ENCODE assay signal across 23 mouse cellular contexts in the genomic region with DNA sequence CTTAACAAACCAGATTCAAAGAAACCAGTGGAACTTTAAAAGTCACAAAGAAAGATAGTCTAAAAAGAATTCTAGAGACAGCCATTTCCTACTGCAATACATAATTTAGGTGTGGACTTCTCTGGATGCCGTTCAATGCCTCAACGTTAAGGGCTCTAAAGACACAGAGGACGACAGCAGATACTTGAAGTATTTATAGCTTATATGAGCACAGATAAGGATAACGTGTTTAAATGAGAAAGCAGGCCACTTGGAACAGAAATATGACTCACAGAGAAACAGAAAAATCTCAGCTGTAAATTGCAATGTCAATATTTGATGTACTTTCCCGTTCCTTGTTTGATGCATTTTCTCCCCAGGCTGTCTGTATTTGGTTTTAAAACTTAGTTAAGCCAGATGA.
DNase-seq lines count a peak whose midpoint lies in the region; ATAC-seq and TF ChIP-seq lines count a peak whose summit lies in the region.
"Had no signal": no experiment of that assay in that cellular context is flagged by ENCODE, and none has a peak within 500 bp of the region (broad histone marks: within the 10 kb centered on the region; RNA-seq: fewer than 3 reads in every experiment).

No protein-coding gene starts in this region.

- 0 out of 2 replicates have a peak, but pooled peaks have one; percentile 67 for ATAC-seq in intestine, embryonic 15.5 days
- ATAC-seq in intestine, postnatal 0 days: no peak
- no peak for ATAC-seq in heart, postnatal 0 days (ENCODE audit: insufficient read depth, low read depth)
- ATAC-seq: forebrain, postnatal 0 days; hindbrain, embryonic 16.5 days; Patski had no signal

- WGBS in heart, adult 2 months: 26% methylated on average over 5 of the region's 5 CpGs
- 30% methylated on average over 5 of the region's 5 CpGs for WGBS in intestine, embryonic 15.5 days
- WGBS in intestine, postnatal 0 days: 17% methylated on average over 5 of the region's 5 CpGs
- WGBS in heart, postnatal 0 days: 15% methylated on average over 5 of the region's 5 CpGs

- peaks cover 1% of the 10 kb centered on the region for H3K36me3 ChIP-seq in heart, adult 2 months (ENCODE audit: control insufficient read depth, insufficient read depth, low read length)
- no peaks in the 10 kb centered on the region for H3K36me3 ChIP-seq in intestine, embryonic 15.5 days
- H3K36me3 ChIP-seq in intestine, postnatal 0 days (ENCODE audit: control insufficient read depth, insufficient read depth): peaks cover 4% of the 10 kb centered on the region; the same call in 1 of the 2 replicates
- no peaks in the 10 kb centered on the region for H3K36me3 ChIP-seq in heart, postnatal 0 days (replicated peaks; ENCODE audit: control insufficient read depth, insufficient read depth, low read length)
- H3K36me3 ChIP-seq: forebrain, embryonic 10.5 days; hindbrain, embryonic 10.5 days; kidney, embryonic 15.5 days; midbrain, embryonic 12.5 days; neural tube, embryonic 15.5 days had no signal

- no peaks in the 10 kb centered on the region for H3K9me3 ChIP-seq in intestine, embryonic 15.5 days
- H3K9me3 ChIP-seq in intestine, postnatal 0 days (ENCODE audit: control insufficient read depth): no peaks in the 10 kb centered on the region
- H3K9me3 ChIP-seq in heart, postnatal 0 days (replicated peaks; ENCODE audit: control insufficient read depth, low read length): no peaks in the 10 kb centered on the region
- H3K9me3 ChIP-seq: forebrain, embryonic 10.5 days; hindbrain, embryonic 10.5 days; kidney, embryonic 15.5 days; midbrain, embryonic 12.5 days; neural tube, embryonic 15.5 days had no signal

- no peaks in the 10 kb centered on the region for H3K4me1 ChIP-seq in heart, adult 2 months (ENCODE audit: control insufficient read depth, insufficient read depth, low read length)
- H3K4me1 ChIP-seq in intestine, embryonic 15.5 days (replicated peaks): 0 out of 2 replicates have a peak, but pooled peaks cover 3% of the 10 kb centered on the region
- 0 out of 2 replicates have a peak, but pooled peaks cover 3% of the 10 kb centered on the region for H3K4me1 ChIP-seq in intestine, postnatal 0 days (replicated peaks; ENCODE audit: control insufficient read depth, insufficient read depth, low read length)
- peaks cover 24% of the 10 kb centered on the region for H3K4me1 ChIP-seq in heart, postnatal 0 days (ENCODE audit: control insufficient read depth, insufficient read depth)
- H3K4me1 ChIP-seq: forebrain, embryonic 10.5 days; hindbrain, embryonic 10.5 days; kidney, embryonic 15.5 days; midbrain, embryonic 12.5 days had no signal

- H3K79me2 ChIP-seq in heart, adult 2 months (replicated peaks; ENCODE audit: control insufficient read depth, insufficient read depth, low read length): no peaks in the 10 kb centered on the region

- no peak overlapping the region for H3K4me3 ChIP-seq in heart, adult 2 months
- no peak overlapping the region for H3K4me3 ChIP-seq in intestine, embryonic 15.5 days (replicated peaks)
- no peak overlapping the region for H3K4me3 ChIP-seq in intestine, postnatal 0 days (ENCODE audit: low read depth, low read length)
- no peak overlapping the region for H3K4me3 ChIP-seq in heart, postnatal 0 days (ENCODE audit: low read depth, low read length)
- H3K4me3 ChIP-seq: forebrain, embryonic 10.5 days; hindbrain, embryonic 10.5 days; kidney, embryonic 15.5 days; midbrain, embryonic 12.5 days; neural tube, embryonic 15.5 days had no signal

- no peaks in the 10 kb centered on the region for H3K27me3 ChIP-seq in heart, adult 2 months (ENCODE audit: control insufficient read depth, insufficient read depth, low read length)
- no peaks in the 10 kb centered on the region for H3K27me3 ChIP-seq in intestine, embryonic 15.5 days (replicated peaks)
- no peaks in the 10 kb centered on the region for H3K27me3 ChIP-seq in intestine, postnatal 0 days (replicated peaks; ENCODE audit: control insufficient read depth, insufficient read depth, low read length)
- H3K27me3 ChIP-seq in heart, postnatal 0 days (ENCODE audit: control insufficient read depth, insufficient read depth, low read length): no peaks in the 10 kb centered on the region
- H3K27me3 ChIP-seq: kidney, embryonic 15.5 days; midbrain, embryonic 12.5 days; neural tube, embryonic 15.5 days had no signal

- TF ChIP-seq EP300 in heart, adult 2 months (IDR thresholded peaks at IDR 0.05; ENCODE audit: insufficient read depth, low read depth, low read length): no peak
- no peak for TF ChIP-seq EP300 in heart, postnatal 0 days (IDR thresholded peaks at IDR 0.05; ENCODE audit: low read depth)

- H3K9ac ChIP-seq in heart, adult 2 months (ENCODE audit: low read depth, low read length): no peak overlapping the region
- H3K9ac ChIP-seq in intestine, embryonic 15.5 days: no peak overlapping the region
- no peak overlapping the region for H3K9ac ChIP-seq in intestine, postnatal 0 days (ENCODE audit: low read depth, low read length)
- no peak overlapping the region for H3K9ac ChIP-seq in heart, postnatal 0 days (replicated peaks; ENCODE audit: low read depth, low read length)
- H3K9ac ChIP-seq: forebrain, postnatal 0 days; kidney, embryonic 15.5 days; midbrain, embryonic 12.5 days; neural tube, embryonic 15.5 days had no signal

- TF ChIP-seq POLR2A in heart, adult 2 months (IDR thresholded peaks at IDR 0.05; ENCODE audit: insufficient read depth, low read depth, low read length): no peak

- DNase-seq in heart, adult 2 months: no peak
- DNase-seq in heart, postnatal 4 days: no peak
- peak; percentile 73 for DNase-seq in 3T3-L1 (ENCODE audit: low read depth, low spot score)
- DNase-seq in heart, postnatal 0 days (ENCODE audit: low spot score): peak; percentile 25
- no peak for DNase-seq in embryo, embryonic 10.5 days (ENCODE audit: low spot score)
- DNase-seq: cerebellum, adult 11 months; cerebellum, adult 9-11 months; forebrain, postnatal 0 days; gastrocnemius, postnatal 36 days; kidney, adult 11 months; kidney, postnatal 36 days; layer of hippocampus, postnatal 36 days; thymus, adult 2 months; thymus, postnatal 4 days had no signal

- TF ChIP-seq CTCF in heart, adult 2 months (IDR thresholded peaks at IDR 0.05): no peak
- TF ChIP-seq CTCF in intestine, postnatal 0 days (IDR thresholded peaks at IDR 0.05; ENCODE audit: low read depth): no peak
- no peak for TF ChIP-seq CTCF in heart, postnatal 0 days (IDR thresholded peaks at IDR 0.05; ENCODE audit: low read depth)

- intact Hi-C loops in heart, adult 2 months (cut with DNase I): no loop called here

- no peak overlapping the region for H3K4me2 ChIP-seq in intestine, embryonic 15.5 days (replicated peaks)
- no peak overlapping the region for H3K4me2 ChIP-seq in intestine, postnatal 0 days (replicated peaks; ENCODE audit: low read depth)
- H3K4me2 ChIP-seq in heart, postnatal 0 days (ENCODE audit: low read depth, low read length): no peak overlapping the region
- H3K4me2 ChIP-seq: kidney, embryonic 15.5 days; midbrain, embryonic 12.5 days; neural tube, embryonic 15.5 days had no signal

- peak overlapping the region; percentile 23 for H3K27ac ChIP-seq in heart, adult 2 months
- no peak overlapping the region for H3K27ac ChIP-seq in intestine, embryonic 15.5 days
- H3K27ac ChIP-seq in intestine, postnatal 0 days (ENCODE audit: low read depth, low read length): no peak overlapping the region
- peak overlapping the region; percentile 40 for H3K27ac ChIP-seq in heart, postnatal 0 days (ENCODE audit: low read depth)
- H3K27ac ChIP-seq: forebrain, embryonic 10.5 days; hindbrain, embryonic 10.5 days; kidney, embryonic 15.5 days; midbrain, embryonic 12.5 days; neural tube, embryonic 15.5 days had no signal

Comparison
In these comparisons a context has a peak if more than half of its experiments do, and no peak if none do; other contexts are left out.
1. DNase-seq: peak in 3T3-L1 (single experiment) and heart, postnatal 0 days (single experiment); none in heart, adult 2 months (0 of 2), heart, postnatal 4 days (single experiment) and embryo, embryonic 10.5 days (single experiment).
2. H3K27ac ChIP-seq: peak in heart, adult 2 months (single experiment) and heart, postnatal 0 days (single experiment); none in intestine, embryonic 15.5 days (single experiment) and intestine, postnatal 0 days (single experiment).